In the genomic region with DNA sequence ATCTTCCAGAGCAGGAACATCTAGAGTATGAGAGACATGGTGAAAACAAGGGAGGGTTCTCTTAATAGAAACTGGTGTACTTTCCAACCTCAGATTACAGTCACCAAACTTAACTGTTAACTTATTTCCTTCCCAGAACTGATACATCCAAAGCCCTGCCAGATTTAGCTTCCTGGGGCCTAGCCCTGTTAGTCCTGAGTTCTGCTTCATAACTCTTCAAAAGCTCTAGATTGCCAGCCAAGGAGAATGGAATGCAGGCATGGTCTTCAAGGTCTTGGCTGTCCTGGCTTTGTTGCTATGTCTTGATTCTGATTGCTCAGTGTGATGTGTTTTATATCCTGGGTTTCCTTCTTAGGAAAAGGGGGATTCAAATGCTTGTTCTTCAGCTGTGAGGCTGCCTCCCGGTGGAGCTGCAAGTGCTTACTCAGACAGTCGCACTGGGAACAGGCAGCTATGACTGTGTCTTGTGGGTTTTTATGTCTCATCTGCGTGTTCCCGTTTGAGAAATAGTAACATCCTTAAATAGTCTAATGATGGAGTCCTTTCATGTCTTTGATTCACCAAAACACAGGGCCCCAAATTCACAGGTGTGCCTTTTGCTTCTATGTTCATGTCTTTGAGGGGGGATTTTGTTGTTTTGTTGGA, we compare ENCODE assay signal across 19 mouse cellular contexts. TPM values are rescaled to one million over a fixed set of nuclear protein-coding genes. Genes with fewer than 3 reads are reported as not detected.
DNase-seq lines count a peak whose midpoint lies in the region; ATAC-seq lines count a peak whose summit lies in the region.
"Had no signal": no experiment of that assay in that cellular context is flagged by ENCODE, and none has a peak within 500 bp of the region (broad histone marks: within the 10 kb centered on the region; RNA-seq: fewer than 3 reads in every experiment).

No protein-coding gene starts in this region.

- 73% methylated on average over 4 of the region's 4 CpGs for WGBS in heart, embryonic 13.5 days
- 60% methylated on average over 4 of the region's 4 CpGs for WGBS in limb, embryonic 15.5 days

- H3K36me3 ChIP-seq in heart, embryonic 13.5 days: peaks cover 28% of the 10 kb centered on the region
- H3K36me3 ChIP-seq in limb, embryonic 15.5 days: peaks cover 4% of the 10 kb centered on the region; the same call in 1 of the 2 replicates

- no peaks in the 10 kb centered on the region for H3K9me3 ChIP-seq in heart, embryonic 13.5 days
- no peaks in the 10 kb centered on the region for H3K9me3 ChIP-seq in limb, embryonic 15.5 days
- H3K9me3 ChIP-seq: heart, embryonic 10.5 days; hindbrain, embryonic 10.5 days; neural tube, embryonic 15.5 days had no signal

- no peak overlapping the region for H3K4me3 ChIP-seq in heart, embryonic 13.5 days
- H3K4me3 ChIP-seq in limb, embryonic 15.5 days: no peak overlapping the region
- H3K4me3 ChIP-seq: heart, embryonic 10.5 days; hindbrain, embryonic 10.5 days; left cerebral cortex, adult 2 months; myocyte; neural tube, embryonic 15.5 days had no signal

- ATAC-seq in heart, embryonic 13.5 days (ENCODE audit: extremely low read depth, insufficient number of reproducible peaks, low FRiP score, low TSS enrichment): no peak
- no peak for ATAC-seq in limb, embryonic 15.5 days (ENCODE audit: insufficient number of reproducible peaks, low FRiP score, low TSS enrichment, low read depth)

- DNase-seq in heart, adult 18-20 months: no peak
- DNase-seq in right cerebral cortex, adult 18-20 months: peak; percentile 15
- no peak for DNase-seq in right cerebral cortex, postnatal 14 days
- DNase-seq in brain, adult 2 months (ENCODE audit: low read depth, low spot score): peak; percentile 69
- no peak for DNase-seq in frontal cortex, adult 2 months (ENCODE audit: extremely low spot score in 1 of 2, low spot score in 1 of 2)
- DNase-seq in cerebellum, postnatal 10 days: no peak
- DNase-seq: cerebellum, adult 9-11 months; kidney, adult 8-10 months; midbrain, embryonic 14.5 days; thymus, postnatal 4 days had no signal

- H3K4me2 ChIP-seq in heart, embryonic 13.5 days: no peak overlapping the region
- H3K4me2 ChIP-seq in limb, embryonic 15.5 days: no peak overlapping the region
- H3K4me2 ChIP-seq: neural tube, embryonic 15.5 days had no signal

- H3K9ac ChIP-seq in heart, embryonic 13.5 days: peak overlapping the region; percentile 21; the same call in 1 of the 2 replicates
- no peak overlapping the region for H3K9ac ChIP-seq in limb, embryonic 15.5 days
- H3K9ac ChIP-seq: forebrain, postnatal 0 days; liver, embryonic 14.5 days; neural tube, embryonic 15.5 days had no signal

- H3K4me1 ChIP-seq in heart, embryonic 13.5 days: peaks cover 38% of the 10 kb centered on the region
- H3K4me1 ChIP-seq in limb, embryonic 15.5 days: peaks cover 3% of the 10 kb centered on the region
- H3K4me1 ChIP-seq: hindbrain, embryonic 10.5 days; neural tube, embryonic 15.5 days had no signal

- H3K27ac ChIP-seq in heart, embryonic 13.5 days (replicated peaks): peak overlapping the region; percentile 45
- peak overlapping the region; percentile 75 for H3K27ac ChIP-seq in limb, embryonic 15.5 days
- H3K27ac ChIP-seq: heart, embryonic 10.5 days; hindbrain, embryonic 10.5 days; left cerebral cortex, adult 2 months; liver, embryonic 14.5 days; neural tube, embryonic 15.5 days had no signal

- no peaks in the 10 kb centered on the region for H3K27me3 ChIP-seq in heart, embryonic 13.5 days (replicated peaks)
- no peaks in the 10 kb centered on the region for H3K27me3 ChIP-seq in limb, embryonic 15.5 days
- H3K27me3 ChIP-seq: neural tube, embryonic 15.5 days had no signal

RNA-seq across cellular contexts. Expression of gene Zc3h15, which starts 32.1 kb away (rescaled TPM):
- polyA plus RNA-seq in heart, embryonic 13.5 days (2015; fragmentation: Nextera tagmentation; extraction: Ambion mirVana): 83.4 and 107 TPM in 2 replicates
- total RNA-seq in heart, adult 18-20 months (2021): 10 to 100 TPM; 56.8 to 60.7 TPM
- polyA plus RNA-seq in limb, embryonic 15.5 days (2015; fragmentation: Nextera tagmentation; extraction: Ambion mirVana): 118 and 120 TPM in 2 replicates
- 113 and 114 TPM in 2 replicates for polyA plus RNA-seq in frontal cortex, adult 2 months (2012; rRNA removed)

RNA-seq across cellular contexts. Expression of gene Itgav, which starts 47.8 kb away (rescaled TPM):
- 48.8 and 50.4 TPM in 2 replicates for polyA plus RNA-seq in heart, embryonic 13.5 days (2015; fragmentation: Nextera tagmentation; extraction: Ambion mirVana)
- total RNA-seq in heart, adult 18-20 months (2021): 10 to 100 TPM; 39.0 to 41.1 TPM
- 62.8 and 70.7 TPM in 2 replicates for polyA plus RNA-seq in limb, embryonic 15.5 days (2015; fragmentation: Nextera tagmentation; extraction: Ambion mirVana)
- polyA plus RNA-seq in frontal cortex, adult 2 months (2012; rRNA removed): 88.1 and 97.6 TPM in 2 replicates

Comparison
In these comparisons a context has a peak if more than half of its experiments do, and no peak if none do; other contexts are left out.
1. DNase-seq: peak in right cerebral cortex, adult 18-20 months (single experiment) and brain, adult 2 months (single experiment); none in heart, adult 18-20 months (0 of 2), right cerebral cortex, postnatal 14 days (single experiment), frontal cortex, adult 2 months (0 of 2) and cerebellum, postnatal 10 days (0 of 2).